ENCODE assay signal across 8 mouse cellular contexts in genomic region chr7:19268993-19269681, GRCm38 (mm10). TPM values are rescaled to one million over a fixed set of nuclear protein-coding genes. Genes with fewer than 3 reads are reported as not detected.
A peak's percentile ranks its signal among the peaks of the same experiment; 100 is the strongest.
DNase-seq lines count a peak whose midpoint lies in the region; ATAC-seq and TF ChIP-seq lines count a peak whose summit lies in the region.

No protein-coding gene starts in this region.

- no peak for TF ChIP-seq CTCF in stomach, postnatal 0 days (IDR thresholded peaks at IDR 0.05; ENCODE audit: low read depth)

- peak overlapping the region; percentile 98 for H3K9ac ChIP-seq in heart, embryonic 11.5 days (ENCODE audit: low read depth, low read length)
- H3K9ac ChIP-seq in embryonic facial prominence, embryonic 11.5 days (replicated peaks; ENCODE audit: low read length): peak overlapping the region; percentile 35
- peak overlapping the region; percentile 96 for H3K9ac ChIP-seq in intestine, embryonic 15.5 days
- peak overlapping the region; percentile 79 for H3K9ac ChIP-seq in lung, embryonic 16.5 days (ENCODE audit: low read length)
- peak overlapping the region; percentile 91 for H3K9ac ChIP-seq in stomach, postnatal 0 days (ENCODE audit: low read length)

- peak overlapping the region; percentile 95 for H3K4me3 ChIP-seq in heart, embryonic 11.5 days (ENCODE audit: low read depth, low read length)
- peak overlapping the region; percentile 96 for H3K4me3 ChIP-seq in embryonic facial prominence, embryonic 11.5 days (ENCODE audit: low read depth, low read length)
- peak overlapping the region; percentile 99 for H3K4me3 ChIP-seq in intestine, embryonic 15.5 days (replicated peaks)
- H3K4me3 ChIP-seq in lung, embryonic 16.5 days (ENCODE audit: low read length): peak overlapping the region; percentile 72
- peak overlapping the region; percentile 93 for H3K4me3 ChIP-seq in stomach, postnatal 0 days (ENCODE audit: low read depth, low read length)

- no peaks in the 10 kb centered on the region for H3K27me3 ChIP-seq in heart, embryonic 11.5 days (ENCODE audit: control insufficient read depth, insufficient read depth, low read length)
- H3K27me3 ChIP-seq in embryonic facial prominence, embryonic 11.5 days (ENCODE audit: control insufficient read depth, insufficient read depth, low read length): no peaks in the 10 kb centered on the region
- no peaks in the 10 kb centered on the region for H3K27me3 ChIP-seq in intestine, embryonic 15.5 days (replicated peaks)
- H3K27me3 ChIP-seq in lung, embryonic 16.5 days (ENCODE audit: control insufficient read depth, insufficient read depth, low read depth, low read length): no peaks in the 10 kb centered on the region
- H3K27me3 ChIP-seq in stomach, postnatal 0 days (ENCODE audit: control insufficient read depth, insufficient read depth, low read length): no peaks in the 10 kb centered on the region

- peak overlapping the region; percentile 98 for H3K27ac ChIP-seq in heart, embryonic 11.5 days (ENCODE audit: low read depth, low read length)
- H3K27ac ChIP-seq in embryonic facial prominence, embryonic 11.5 days (replicated peaks; ENCODE audit: low read depth, low read length): no peak overlapping the region
- peak overlapping the region; percentile 98 for H3K27ac ChIP-seq in intestine, embryonic 15.5 days
- peak overlapping the region; percentile 98 for H3K27ac ChIP-seq in lung, embryonic 16.5 days (ENCODE audit: low read length)
- H3K27ac ChIP-seq in stomach, postnatal 0 days (replicated peaks): peak overlapping the region; percentile 97

- DNase-seq in heart, postnatal 14 days: no peak
- no peak for DNase-seq in embryonic facial prominence, embryonic 11.5 days (ENCODE audit: low spot score)
- DNase-seq in stomach, postnatal 0 days (ENCODE audit: low spot score): peak; percentile 54
- DNase-seq in layer of hippocampus, adult 18-20 months (ENCODE audit: low spot score in 2 of 2): no peak
- no peak for DNase-seq in left cerebral cortex, postnatal 36 days (ENCODE audit: low spot score in 2 of 2)

- WGBS in heart, embryonic 11.5 days (ENCODE audit: insufficient replicate concordance): 41% methylated on average over 10 of the region's 10 CpGs
- 32% methylated on average over 10 of the region's 10 CpGs for WGBS in embryonic facial prominence, embryonic 11.5 days
- WGBS in intestine, embryonic 15.5 days: 21% methylated on average over 10 of the region's 10 CpGs
- 13% methylated on average over 10 of the region's 10 CpGs for WGBS in lung, embryonic 16.5 days
- 10% methylated on average over 10 of the region's 10 CpGs for WGBS in stomach, postnatal 0 days

- no peak for TF ChIP-seq EP300 in stomach, postnatal 0 days (optimal IDR thresholded peaks at IDR 0.05)

- no peak; the same call in 1 of the 2 replicates for ATAC-seq in heart, embryonic 11.5 days (replicated peaks; ENCODE audit: insufficient number of reproducible peaks, low FRiP score, low TSS enrichment)
- no peak for ATAC-seq in embryonic facial prominence, embryonic 11.5 days (replicated peaks; ENCODE audit: insufficient number of reproducible peaks, low FRiP score, low TSS enrichment, low read depth)
- ATAC-seq in intestine, embryonic 15.5 days: no peak
- peak; percentile 35 for ATAC-seq in lung, embryonic 16.5 days (ENCODE audit: low read depth)
- no peak for ATAC-seq in stomach, postnatal 0 days (ENCODE audit: low FRiP score, low TSS enrichment)

- peaks cover 48% of the 10 kb centered on the region for H3K4me1 ChIP-seq in heart, embryonic 11.5 days (ENCODE audit: control insufficient read depth, insufficient read depth, low read length)
- H3K4me1 ChIP-seq in embryonic facial prominence, embryonic 11.5 days (ENCODE audit: control insufficient read depth, insufficient read depth, low read length): peaks cover 9% of the 10 kb centered on the region
- peaks cover 47% of the 10 kb centered on the region for H3K4me1 ChIP-seq in intestine, embryonic 15.5 days (replicated peaks)
- peaks cover 39% of the 10 kb centered on the region for H3K4me1 ChIP-seq in lung, embryonic 16.5 days (replicated peaks; ENCODE audit: control insufficient read depth, insufficient read depth, low read length)
- H3K4me1 ChIP-seq in stomach, postnatal 0 days (replicated peaks; ENCODE audit: control insufficient read depth, insufficient read depth): peaks cover 4% of the 10 kb centered on the region; the same call in 1 of the 2 replicates

- peak overlapping the region; percentile 86 for H3K4me2 ChIP-seq in heart, embryonic 11.5 days
- H3K4me2 ChIP-seq in embryonic facial prominence, embryonic 11.5 days (ENCODE audit: low read depth, low read length): peak overlapping the region; percentile 98
- peak overlapping the region; percentile 93 for H3K4me2 ChIP-seq in intestine, embryonic 15.5 days (replicated peaks)
- H3K4me2 ChIP-seq in lung, embryonic 16.5 days (ENCODE audit: low read depth, low read length): peak overlapping the region; percentile 90
- H3K4me2 ChIP-seq in stomach, postnatal 0 days (replicated peaks; ENCODE audit: low read depth): peak overlapping the region; percentile 98

- intact Hi-C loops in heart, postnatal 14 days (cut with DNase I): no loop called here
- intact Hi-C loops in left cerebral cortex, postnatal 36 days (cut with DNase I): no loop called here

- peaks cover 5% of the 10 kb centered on the region for H3K36me3 ChIP-seq in heart, embryonic 11.5 days (ENCODE audit: control insufficient read depth, insufficient read depth, low read length)
- H3K36me3 ChIP-seq in embryonic facial prominence, embryonic 11.5 days (replicated peaks; ENCODE audit: control insufficient read depth, insufficient read depth, low read depth, low read length): peaks cover 3% of the 10 kb centered on the region; the same call in 1 of the 2 replicates
- H3K36me3 ChIP-seq in intestine, embryonic 15.5 days: peaks cover 8% of the 10 kb centered on the region
- H3K36me3 ChIP-seq in lung, embryonic 16.5 days (ENCODE audit: control insufficient read depth, insufficient read depth, low read length): peaks cover 11% of the 10 kb centered on the region
- 0 out of 2 replicates have a peak, but pooled peaks cover 3% of the 10 kb centered on the region for H3K36me3 ChIP-seq in stomach, postnatal 0 days (ENCODE audit: control insufficient read depth, insufficient read depth, low read length)

- H3K9me3 ChIP-seq in heart, embryonic 11.5 days (replicated peaks; ENCODE audit: control insufficient read depth, low read length): no peaks in the 10 kb centered on the region
- no peaks in the 10 kb centered on the region for H3K9me3 ChIP-seq in embryonic facial prominence, embryonic 11.5 days (replicated peaks; ENCODE audit: control insufficient read depth, low read length)
- no peaks in the 10 kb centered on the region for H3K9me3 ChIP-seq in intestine, embryonic 15.5 days
- H3K9me3 ChIP-seq in lung, embryonic 16.5 days (ENCODE audit: control insufficient read depth, low read length): no peaks in the 10 kb centered on the region
- no peaks in the 10 kb centered on the region for H3K9me3 ChIP-seq in stomach, postnatal 0 days (ENCODE audit: control insufficient read depth, low read length)

RNA-seq across cellular contexts. Expression of gene Vasp, which starts 2.5 kb away (rescaled TPM):
- 61.9 and 102 TPM in 2 replicates for polyA plus RNA-seq in heart, embryonic 11.5 days (2014; fragmentation: Nextera tagmentation; extraction: Ambion mirVana)
- 10 to 100 TPM; 55.7 to 59.1 TPM for total RNA-seq in heart, postnatal 14 days (2021)
- 53.2 and 54.9 TPM in 2 replicates for polyA plus RNA-seq in embryonic facial prominence, embryonic 11.5 days (2014; fragmentation: Nextera tagmentation; extraction: Ambion mirVana)
- polyA plus RNA-seq in intestine, embryonic 15.5 days (2015; fragmentation: Nextera tagmentation; extraction: Ambion mirVana): 109 and 114 TPM in 2 replicates
- polyA plus RNA-seq in lung, embryonic 16.5 days (2015; fragmentation: Nextera tagmentation; extraction: Ambion mirVana): 103 and 105 TPM in 2 replicates
- 108 and 120 TPM in 2 replicates for polyA plus RNA-seq in stomach, postnatal 0 days (2015; fragmentation: Nextera tagmentation; extraction: Ambion mirVana)
- total RNA-seq in layer of hippocampus, adult 18-20 months (2021): 10 to 100 TPM; 14.2 to 17.0 TPM
- total RNA-seq in left cerebral cortex, postnatal 36 days (2021): 10 to 100 TPM; 11.2 to 13.5 TPM

RNA-seq across cellular contexts. Expression of gene Ppm1n, which starts 10.7 kb away (rescaled TPM):
- 0.34 TPM in 1 of 2 replicates, not detected in the other for polyA plus RNA-seq in heart, embryonic 11.5 days (2014; fragmentation: Nextera tagmentation; extraction: Ambion mirVana)
- total RNA-seq in heart, postnatal 14 days (2021): not detected
- not detected in 2 replicates for polyA plus RNA-seq in embryonic facial prominence, embryonic 11.5 days (2014; fragmentation: Nextera tagmentation; extraction: Ambion mirVana)
- 0.14 and 0.34 TPM in 2 replicates for polyA plus RNA-seq in intestine, embryonic 15.5 days (2015; fragmentation: Nextera tagmentation; extraction: Ambion mirVana)
- polyA plus RNA-seq in lung, embryonic 16.5 days (2015; fragmentation: Nextera tagmentation; extraction: Ambion mirVana): not detected in 2 replicates
- 0.17 and 0.21 TPM in 2 replicates for polyA plus RNA-seq in stomach, postnatal 0 days (2015; fragmentation: Nextera tagmentation; extraction: Ambion mirVana)
- total RNA-seq in layer of hippocampus, adult 18-20 months (2021): not detected
- total RNA-seq in left cerebral cortex, postnatal 36 days (2021): not detected

RNA-seq across cellular contexts. Expression of gene Rtn2, which starts 13.3 kb away (rescaled TPM):
- polyA plus RNA-seq in heart, embryonic 11.5 days (2014; fragmentation: Nextera tagmentation; extraction: Ambion mirVana): 25.3 and 31.2 TPM in 2 replicates
- 100 to 1,000 TPM; 106 to 122 TPM for total RNA-seq in heart, postnatal 14 days (2021)
- 15.8 and 17.5 TPM in 2 replicates for polyA plus RNA-seq in embryonic facial prominence, embryonic 11.5 days (2014; fragmentation: Nextera tagmentation; extraction: Ambion mirVana)
- 11.3 and 12.5 TPM in 2 replicates for polyA plus RNA-seq in intestine, embryonic 15.5 days (2015; fragmentation: Nextera tagmentation; extraction: Ambion mirVana)
- 13.8 and 17.5 TPM in 2 replicates for polyA plus RNA-seq in lung, embryonic 16.5 days (2015; fragmentation: Nextera tagmentation; extraction: Ambion mirVana)
- polyA plus RNA-seq in stomach, postnatal 0 days (2015; fragmentation: Nextera tagmentation; extraction: Ambion mirVana): 10.1 and 12.1 TPM in 2 replicates
- total RNA-seq in layer of hippocampus, adult 18-20 months (2021): 10 to 100 TPM; 92.8 to 95.6 TPM
- total RNA-seq in left cerebral cortex, postnatal 36 days (2021): 100 to 1,000 TPM in 1 of 2 experiments, 10 to 100 TPM in 1; 98.6 to 121 TPM

RNA-seq across cellular contexts. Expression of gene Fosb, which starts 40.7 kb away (rescaled TPM):
- 0.11 and 0.17 TPM in 2 replicates for polyA plus RNA-seq in heart, embryonic 11.5 days (2014; fragmentation: Nextera tagmentation; extraction: Ambion mirVana)
- 1 to 10 TPM in 1 of 2 experiments, under 1 TPM in 1; 0.60 to 1.2 TPM for total RNA-seq in heart, postnatal 14 days (2021)
- polyA plus RNA-seq in embryonic facial prominence, embryonic 11.5 days (2014; fragmentation: Nextera tagmentation; extraction: Ambion mirVana): not detected in 2 replicates
- polyA plus RNA-seq in intestine, embryonic 15.5 days (2015; fragmentation: Nextera tagmentation; extraction: Ambion mirVana): 0.09 and 0.14 TPM in 2 replicates
- polyA plus RNA-seq in lung, embryonic 16.5 days (2015; fragmentation: Nextera tagmentation; extraction: Ambion mirVana): 0.20 and 0.31 TPM in 2 replicates
- polyA plus RNA-seq in stomach, postnatal 0 days (2015; fragmentation: Nextera tagmentation; extraction: Ambion mirVana): 0.21 and 0.38 TPM in 2 replicates
- 10 to 100 TPM; 20.4 to 26.6 TPM for total RNA-seq in layer of hippocampus, adult 18-20 months (2021)
- 10 to 100 TPM; 20.6 to 22.5 TPM for total RNA-seq in left cerebral cortex, postnatal 36 days (2021)

RNA-seq across cellular contexts. Expression of gene Opa3, which starts 41.0 kb away (rescaled TPM):
- polyA plus RNA-seq in heart, embryonic 11.5 days (2014; fragmentation: Nextera tagmentation; extraction: Ambion mirVana): 41.2 and 41.6 TPM in 2 replicates
- total RNA-seq in heart, postnatal 14 days (2021): 10 to 100 TPM; 54.8 to 58.3 TPM
- 39.5 and 45.5 TPM in 2 replicates for polyA plus RNA-seq in embryonic facial prominence, embryonic 11.5 days (2014; fragmentation: Nextera tagmentation; extraction: Ambion mirVana)
- 36.8 and 39.4 TPM in 2 replicates for polyA plus RNA-seq in intestine, embryonic 15.5 days (2015; fragmentation: Nextera tagmentation; extraction: Ambion mirVana)
- 29.9 and 31.5 TPM in 2 replicates for polyA plus RNA-seq in lung, embryonic 16.5 days (2015; fragmentation: Nextera tagmentation; extraction: Ambion mirVana)
- 20.3 and 20.7 TPM in 2 replicates for polyA plus RNA-seq in stomach, postnatal 0 days (2015; fragmentation: Nextera tagmentation; extraction: Ambion mirVana)
- 10 to 100 TPM; 41.3 to 42.6 TPM for total RNA-seq in layer of hippocampus, adult 18-20 months (2021)
- 10 to 100 TPM; 41.0 to 45.7 TPM for total RNA-seq in left cerebral cortex, postnatal 36 days (2021)

Comparison
In these comparisons a context has a peak if more than half of its experiments do, and no peak if none do; other contexts are left out.
1. H3K9ac ChIP-seq: peak in every context shown above with its lines; median percentile 98 in heart, embryonic 11.5 days; 96 in intestine, embryonic 15.5 days; 91 in stomach, postnatal 0 days; 79 in lung, embryonic 16.5 days; 35 in embryonic facial prominence, embryonic 11.5 days.